Mouse (Mus musculus) liver, adult 2 months (tissue): ENCODE measurements around the gene Foxo4.

Source experiments
- CTCF ChIP-seq: fragments of 200-500 bp; IDR thresholded peaks from 2 replicates; pipeline ENCODE4 v1.5.1; 2011; ENCODE audit warnings: low read depth, low read length, control low read depth
- POLR2A ChIP-seq: fragments of 200-500 bp; IDR thresholded peaks from 2 replicates; pipeline ENCODE4 v1.6.1; 2011; ENCODE audit warnings: low read length, control low read depth; ENCODE audit not compliant: insufficient read depth; ENCODE audit errors: extremely low read depth

DNA sequence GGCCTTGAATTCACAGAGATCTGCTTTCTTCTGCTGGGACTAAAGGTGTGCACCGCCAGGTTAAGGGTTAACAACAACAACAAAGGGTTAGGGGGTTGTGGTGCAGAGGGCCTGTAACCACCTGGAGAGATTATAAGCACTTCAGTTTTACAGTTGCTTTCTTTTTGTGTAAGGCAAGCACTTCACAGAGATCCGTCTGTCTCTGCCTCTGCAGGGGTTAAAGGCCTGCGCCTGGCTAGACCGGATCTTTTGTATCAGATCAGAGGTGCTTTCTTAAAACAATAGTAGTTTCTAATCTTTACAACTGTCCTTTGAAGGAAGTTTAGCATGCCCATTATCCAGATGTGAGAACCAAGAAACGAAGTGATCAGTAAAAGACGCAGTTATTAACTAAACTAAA lies 19.1 kb downstream of the Foxo4 start:
- TF ChIP-seq CTCF (no peak), POLR2A (no peak)
